Mouse (Mus musculus) cerebellum, postnatal 4 days (tissue): ENCODE measurements around the gene Hfe.
"Not testable (repeated sequence)": the region's sequence is repeated elsewhere in the genome, so short reads cannot be mapped to it uniquely, and the experiment has no call there.

Source experiments
- DNase-seq, 2 experiments: peaks; one replicate each; pipeline ENCODE4 v3.0.0; 2022; ENCODE audit warnings: low spot score in 2 of 2, mixed read lengths in 1 of 2

Gene Hfe

GRCm38 (mm10) chr13:23744421-23745380, 34.0 kb upstream of the Hfe start:
- no peak for DNase-seq

GRCm38 (mm10) chr13:23743963-23744362, 33.3 kb upstream of the Hfe start:
- DNase-seq: no peak

- no peak for DNase-seq
Measured at GRCm38 (mm10) chr13:23743215-23743614, 32.6 kb upstream of the Hfe start.

GRCm38 (mm10) chr13:23742007-23742406, 31.4 kb upstream of the Hfe start:
- DNase-seq: no peak

GRCm38 (mm10) chr13:23740910-23741309, 30.3 kb upstream of the Hfe start:
- no peak for DNase-seq

- DNase-seq: no peak
Measured at GRCm38 (mm10) chr13:23740256-23740840, 29.7 kb upstream of the Hfe start.

- DNase-seq: no peak
Measured at GRCm38 (mm10) chr13:23739922-23740252, 29.2 kb upstream of the Hfe start.

- peak; percentile 65 to 80 for DNase-seq
Measured at GRCm38 (mm10) chr13:23739069-23739921, 28.6 kb upstream of the Hfe start.

GRCm38 (mm10) chr13:23738677-23739068, 28.0 kb upstream of the Hfe start, which contains the start of gene Hist1h1c:
Gene Hist1h1c, plus strand, starts transcription at chr13:23738808.
- peak; percentile 65 to 88 for DNase-seq

GRCm38 (mm10) chr13:23738041-23738440, 27.4 kb upstream of the Hfe start:
- no peak for DNase-seq

GRCm38 (mm10) chr13:23737091-23737490, 26.4 kb upstream of the Hfe start:
- no peak for DNase-seq

- no peak for DNase-seq
Measured at GRCm38 (mm10) chr13:23732156-23732804, 21.6 kb upstream of the Hfe start.

GRCm38 (mm10) chr13:23730479-23730878, 19.8 kb upstream of the Hfe start:
- no peak for DNase-seq

- DNase-seq: no peak
Measured at GRCm38 (mm10) chr13:23729706-23730105, 19.1 kb upstream of the Hfe start.

GRCm38 (mm10) chr13:23729192-23729525, 18.5 kb upstream of the Hfe start:
- DNase-seq: no peak

GRCm38 (mm10) chr13:23728472-23729191, 18.0 kb upstream of the Hfe start:
- no peak for DNase-seq

- no peak for DNase-seq
Measured at GRCm38 (mm10) chr13:23725213-23725612, 14.6 kb upstream of the Hfe start.

- DNase-seq: no peak
Measured at GRCm38 (mm10) chr13:23724239-23724638, 13.6 kb upstream of the Hfe start.

- not testable (repeated sequence) for DNase-seq
Measured at GRCm38 (mm10) chr13:23717593-23718245, 7.1 kb upstream of the Hfe start.

- DNase-seq: no peak
Measured at GRCm38 (mm10) chr13:23717176-23717575, 6.5 kb upstream of the Hfe start.
